Mouse (Mus musculus) left cerebral cortex, postnatal 4 days (tissue): ENCODE data around the gene Cnot10. TPM values are rescaled to one million over a fixed set of nuclear protein-coding genes. Genes with fewer than 3 reads are reported as not detected.
"Not testable (repeated sequence)": the region's sequence is repeated elsewhere in the genome, so short reads cannot be mapped to it uniquely, and the experiment has no call there.

ENCODE experiments used
- DNase-seq: peaks from one replicate; pipeline ENCODE4 v3.0.0-alpha.2; 2022
- intact Hi-C: fragments of 180-260 bp; cut with DNase I; formaldehyde crosslinking; loops from one replicate; pipeline ENCODE4 v1.15.1; 2025
- total RNA-seq, 2 experiments: library from RNA; stranded (reverse); gene quantifications; 2 replicates each; pipeline ENCODE4 v1.2.3; 2021

Cnot10 gene
- total RNA-seq, 2 experiments from 2014 or later: 48.4 to 53.1 TPM

DNA sequence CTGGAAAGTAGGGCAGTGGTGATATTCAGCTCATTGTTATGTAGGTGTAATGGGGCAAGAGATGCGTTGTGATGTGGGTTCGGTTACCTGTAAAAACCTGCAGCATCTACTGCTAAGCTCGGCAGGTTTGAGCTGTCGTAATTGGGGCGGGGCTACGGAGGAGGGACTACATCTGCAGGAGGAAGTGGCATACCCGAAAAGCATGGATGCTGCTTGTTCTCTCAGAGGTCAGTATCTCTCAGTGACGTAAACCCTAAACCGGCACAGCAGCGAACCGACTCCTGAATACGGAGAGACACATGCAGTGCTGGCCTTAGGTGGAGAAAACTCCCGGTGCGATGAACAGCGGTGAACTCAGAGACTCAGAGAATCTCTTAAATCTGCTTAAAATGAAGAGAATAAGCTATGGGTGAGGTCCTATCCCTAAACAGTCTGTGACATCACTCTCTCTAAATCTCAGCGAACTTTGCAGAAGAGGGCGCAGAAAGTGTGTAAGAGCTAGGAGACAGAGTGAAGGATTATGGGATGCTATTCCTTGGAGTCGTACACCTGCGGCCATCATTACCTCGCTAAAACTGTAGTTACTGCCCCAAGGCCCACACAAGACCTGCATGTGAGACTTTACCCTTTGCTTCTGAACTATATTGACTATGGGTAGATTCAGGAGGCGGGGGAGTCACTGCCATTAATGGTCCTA, 11.1 kb upstream of the Cnot10 start:
- intact Hi-C loops: no loop called here
- DNase-seq: no peak

- intact Hi-C loops: loop anchor here (2.0 kb wide), 1 partner anchor 75 kb away; no protein-coding TSS in a partner anchor
- no peak for DNase-seq
Measured at GRCm38 (mm10) chr9:114649371-114649770, 9.4 kb upstream of the Cnot10 start.

DNA sequence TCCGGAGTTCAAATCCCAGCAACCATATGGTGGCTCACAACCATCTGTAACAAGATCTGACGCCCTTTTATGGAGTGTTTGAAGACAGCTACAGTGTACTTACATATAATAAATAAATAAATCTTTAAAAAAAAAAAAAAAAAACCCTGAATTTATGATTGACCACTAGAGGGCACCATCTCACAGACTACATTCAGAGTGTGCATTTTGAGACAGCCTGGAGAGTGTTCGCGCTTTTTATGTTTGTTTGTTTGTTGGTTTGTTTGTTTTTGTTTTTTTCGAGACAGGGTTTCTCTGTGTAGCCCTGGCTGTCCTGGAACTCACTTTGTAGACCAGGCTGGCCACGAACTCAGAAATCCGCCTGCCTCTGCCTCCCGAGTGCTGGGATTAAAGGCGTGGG, 8.5 kb upstream of the Cnot10 start:
- DNase-seq: not testable (repeated sequence)
- intact Hi-C loops: loop anchor here (2.0 kb wide), 1 partner anchor 76 kb away; no protein-coding TSS in a partner anchor

GRCm38 (mm10) chr9:114647506-114648432, 7.8 kb upstream of the Cnot10 start:
- no peak for DNase-seq
- intact Hi-C loops: loop anchor here (2.0 kb wide), 1 partner anchor 77 kb away; no protein-coding TSS in a partner anchor

- intact Hi-C loops: no loop called here
- no peak for DNase-seq
Measured at GRCm38 (mm10) chr9:114646556-114647505, 6.8 kb upstream of the Cnot10 start.

GRCm38 (mm10) chr9:114639186-114639748, 717 bp downstream of the Cnot10 start:
- intact Hi-C loops: no loop called here
- DNase-seq: no peak

- no peak for DNase-seq
- intact Hi-C loops: no loop called here
Measured at GRCm38 (mm10) chr9:114636751-114637150, 3.2 kb downstream of the Cnot10 start.

GRCm38 (mm10) chr9:114636150-114636549, 3.8 kb downstream of the Cnot10 start:
- intact Hi-C loops: no loop called here

DNA sequence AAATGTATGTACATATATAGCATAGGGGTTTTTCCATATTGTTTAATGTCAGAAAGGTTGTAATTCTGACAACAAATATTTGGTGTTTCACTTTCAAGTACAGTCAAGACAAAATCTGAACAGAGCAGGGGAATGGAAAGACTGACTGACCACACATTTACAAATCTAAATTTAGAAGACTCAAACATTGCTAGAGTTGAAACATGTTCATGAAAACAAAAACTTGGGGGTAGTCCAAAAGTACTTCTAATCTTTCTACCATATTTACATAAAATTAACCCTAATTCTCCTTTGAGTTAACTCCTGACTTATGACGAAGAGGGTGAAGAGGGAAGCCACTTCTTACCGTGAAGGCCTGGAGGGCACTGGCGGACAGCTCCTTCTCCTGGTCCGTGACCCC, 7.7 kb downstream of the Cnot10 start:
- DNase-seq: no peak
- intact Hi-C loops: no loop called here

More at GRCm38 (mm10) chr9:114636150-114636549, 3.8 kb downstream of the Cnot10 start:
- DNase-seq: no peak

DNA sequence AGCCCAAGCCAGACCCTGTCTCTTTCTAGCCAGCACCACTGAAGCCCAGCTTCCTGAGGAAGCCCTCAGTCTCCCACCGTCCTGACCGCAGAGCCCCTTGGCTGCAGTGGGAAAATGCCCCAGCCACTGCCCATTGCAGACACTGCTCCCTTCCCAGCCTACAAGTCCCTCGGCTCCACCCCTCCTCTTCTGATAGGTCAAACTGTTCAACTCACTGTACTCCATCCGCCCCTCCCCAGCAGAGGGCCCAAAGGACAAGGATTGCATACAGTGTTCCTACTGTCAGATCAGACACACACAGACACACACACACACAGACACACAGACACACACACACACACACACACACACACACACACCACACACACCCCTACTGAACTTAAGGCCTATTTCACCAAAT, 13.3 kb downstream of the Cnot10 start:
- no peak for DNase-seq
- intact Hi-C loops: no loop called here

GRCm38 (mm10) chr9:114624178-114624577, 15.8 kb downstream of the Cnot10 start:
- intact Hi-C loops: no loop called here
- DNase-seq: no peak

- DNase-seq: no peak
- intact Hi-C loops: no loop called here
Measured at GRCm38 (mm10) chr9:114621149-114621548, 18.8 kb downstream of the Cnot10 start.

GRCm38 (mm10) chr9:114614176-114614953, 25.6 kb downstream of the Cnot10 start:
- no peak for DNase-seq
- intact Hi-C loops: no loop called here

GRCm38 (mm10) chr9:114613026-114613425, 27.0 kb downstream of the Cnot10 start:
- no peak for DNase-seq
- intact Hi-C loops: no loop called here

DNA sequence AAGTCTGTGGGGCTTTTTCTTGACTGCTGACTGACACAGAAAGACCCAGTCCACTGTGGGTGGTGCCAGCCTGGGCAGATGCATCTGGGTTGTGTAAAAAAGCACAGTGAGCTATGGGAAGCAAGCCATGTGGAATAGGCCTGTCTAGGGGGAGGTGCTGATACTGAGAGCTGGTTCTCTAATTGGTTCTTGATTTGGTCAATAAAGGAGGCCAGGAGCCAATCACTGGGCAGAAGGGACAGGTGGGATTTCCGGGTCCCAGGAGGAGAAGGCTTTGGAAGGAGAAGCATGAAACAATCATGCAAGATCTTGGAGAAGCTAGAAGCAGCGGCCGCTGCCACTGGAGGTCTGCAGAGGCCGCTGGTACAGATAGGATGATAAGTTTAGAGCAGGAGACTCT, 27.4 kb downstream of the Cnot10 start:
- no peak for DNase-seq
- intact Hi-C loops: no loop called here

DNA sequence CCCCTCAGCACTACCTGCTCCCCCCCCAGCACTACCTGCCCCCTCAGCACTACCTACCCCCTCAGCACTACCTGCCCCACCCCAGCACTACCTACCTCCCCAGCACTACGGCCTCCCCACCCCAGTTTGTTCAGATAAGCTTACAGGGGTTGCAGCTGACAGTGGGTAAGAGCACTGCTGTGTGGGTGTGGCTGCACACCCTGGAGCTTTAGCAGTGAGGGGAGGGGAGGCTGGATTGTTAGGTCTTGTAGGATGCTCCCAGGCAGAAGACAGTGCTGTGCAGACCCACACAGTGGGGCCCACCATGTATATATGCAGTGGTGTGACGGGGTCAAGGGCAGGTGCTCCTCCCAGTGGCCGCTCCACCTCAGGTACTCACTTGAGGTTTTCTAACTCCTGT, 29.7 kb downstream of the Cnot10 start:
- no peak for DNase-seq
- intact Hi-C loops: no loop called here

DNA sequence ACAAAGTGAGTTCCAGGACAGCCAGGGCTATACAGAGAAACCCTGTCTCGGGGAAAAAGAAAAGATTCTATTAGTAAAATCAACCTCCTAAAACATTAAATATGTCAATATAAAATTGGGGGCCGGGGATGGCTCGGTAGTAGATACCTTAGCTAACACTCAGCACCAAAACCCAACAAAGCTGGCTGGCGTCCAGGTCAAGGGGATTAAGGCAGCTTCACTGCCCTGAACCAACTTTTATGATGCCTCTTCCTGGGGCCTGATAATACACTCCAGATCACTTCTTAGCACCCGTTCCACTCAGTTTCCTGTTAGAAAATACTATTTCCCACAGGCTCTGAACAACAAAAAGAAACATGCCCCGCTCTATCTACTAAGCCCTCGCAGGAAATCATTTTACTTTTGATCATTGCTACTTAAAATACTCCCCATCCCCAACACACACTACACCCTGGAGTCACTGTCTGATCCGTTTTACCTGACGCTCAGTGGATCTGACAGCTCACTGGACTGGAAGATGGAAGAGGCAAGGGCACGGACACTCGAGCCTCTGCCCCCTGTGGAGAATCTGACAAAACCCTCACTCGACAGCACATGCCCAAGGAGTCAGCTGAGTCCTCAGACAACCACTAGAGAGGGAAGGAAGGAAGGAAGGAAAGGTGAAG, 36.0 kb downstream of the Cnot10 start:
- DNase-seq: peak; percentile 91
- intact Hi-C loops: no loop called here

DNA sequence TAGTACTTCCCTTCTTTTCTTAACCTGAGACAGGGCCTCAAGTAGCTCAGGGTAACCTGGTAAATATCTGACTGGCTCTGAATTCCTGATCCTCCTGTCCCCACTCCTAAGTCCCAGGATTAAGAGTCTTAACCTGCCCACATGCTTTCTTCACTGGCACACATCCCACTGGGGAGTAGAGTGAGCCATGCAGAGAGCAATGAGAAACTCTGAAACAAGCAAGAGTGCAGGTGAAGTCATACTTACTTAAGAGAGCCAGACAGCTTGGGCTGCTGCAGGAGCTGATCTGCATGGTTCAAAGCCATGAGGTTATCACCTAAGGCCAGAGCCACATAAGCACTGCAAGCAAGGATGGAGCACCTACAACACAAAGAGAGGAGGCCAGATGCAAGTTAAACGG, 38.9 kb downstream of the Cnot10 start:
- DNase-seq: no peak
- intact Hi-C loops: no loop called here

- intact Hi-C loops: no loop called here
- DNase-seq: no peak
Measured at GRCm38 (mm10) chr9:114585017-114585345, 55.0 kb downstream of the Cnot10 start.
